Mouse (Mus musculus): ENCODE results near the gene Tbx21. TPM values are rescaled to one million over a fixed set of nuclear protein-coding genes. Genes with fewer than 3 reads are reported as not detected.

Gene Tbx21
- polyA plus RNA-seq (2016; fragmentation: Nextera tagmentation; extraction: Ambion mirVana) = not detected in 2 replicates

DNA sequence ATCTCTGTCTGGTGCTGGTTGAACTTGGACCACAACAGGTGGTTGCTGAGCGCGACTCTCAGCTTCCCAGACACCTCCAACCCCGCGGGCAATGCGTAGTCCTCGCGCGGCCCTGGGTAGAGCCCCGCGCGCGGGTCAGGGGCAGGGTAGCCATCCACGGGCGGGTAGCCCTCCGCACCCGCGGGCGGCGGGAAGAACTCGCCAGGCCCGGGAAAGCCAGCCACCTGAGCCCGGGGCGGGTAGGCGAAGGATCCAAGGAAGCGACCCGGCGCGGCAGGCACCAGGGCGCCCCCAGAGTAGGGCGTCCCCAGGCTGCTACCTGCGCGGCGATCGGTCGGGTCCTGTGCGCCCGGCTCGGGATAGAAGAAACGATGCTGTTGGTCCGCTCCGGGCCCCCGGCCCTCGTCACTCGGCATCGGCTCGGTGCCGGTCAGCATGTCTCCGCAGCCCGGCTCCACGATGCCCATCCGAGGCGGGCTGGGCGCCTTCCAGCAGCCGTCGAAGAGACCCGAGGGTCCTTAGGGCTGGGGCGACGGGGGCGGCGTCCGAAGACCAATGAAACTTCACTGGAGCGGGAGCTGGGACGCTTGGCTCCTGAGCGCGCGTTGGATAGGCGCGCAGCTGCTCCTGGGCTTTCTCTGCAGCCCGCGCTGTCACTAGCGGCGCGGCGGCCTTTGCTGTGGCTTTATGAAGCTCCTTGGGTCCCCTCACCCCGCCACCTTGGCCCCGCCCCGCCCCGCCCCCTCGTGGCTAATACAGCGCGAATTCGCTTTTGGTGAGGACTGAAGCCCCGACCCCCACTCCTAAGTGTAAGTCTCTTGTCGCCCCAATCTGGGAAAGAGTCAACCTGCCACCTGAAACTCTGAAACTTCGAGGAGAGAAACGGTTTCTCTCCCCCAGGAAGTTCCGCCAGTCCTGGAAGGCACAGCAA is at the start of gene Tbx21:
Gene Tbx21, minus strand, starts transcription at position 661 of the 931 bp plus-strand sequence.
- H3K9me3 ChIP-seq (replicated peaks) = no peaks in the 10 kb centered on the region
- H3K27ac ChIP-seq (ENCODE audit: poor library complexity, severe bottlenecking) = no peak within 1 kb of the TSS
- H3K4me3 ChIP-seq = peak within 1 kb of the TSS; percentile 51
- H3K36me3 ChIP-seq = no peaks in the 10 kb centered on the region
- peak within 1 kb of the TSS; percentile 85 for H3K4me2 ChIP-seq
- under 1% methylated on average over 85 of the region's 87 CpGs for WGBS
- peaks cover 17% of the 10 kb centered on the region for H3K4me1 ChIP-seq (replicated peaks)
- peak; percentile 38; the same call in 1 of the 2 replicates for ATAC-seq (ENCODE audit: insufficient number of reproducible peaks, low FRiP score)
- H3K27me3 ChIP-seq (replicated peaks) = peaks cover 87% of the 10 kb centered on the region
- H3K9ac ChIP-seq = peak within 1 kb of the TSS; percentile 43

GRCm38 (mm10) chr11:97160341-97160740 is 45.2 kb upstream of the Tbx21 start:
- Histone ChIP-seq H3K27ac (ENCODE audit: poor library complexity, severe bottlenecking) (no peak overlapping the region), H3K4me1 (replicated peaks) (no peaks in the 10 kb centered on the region), H3K36me3 (peaks cover 98% of the 10 kb centered on the region), H3K27me3 (replicated peaks) (no peaks in the 10 kb centered on the region), H3K9ac (no peak overlapping the region), H3K9me3 (replicated peaks) (no peaks in the 10 kb centered on the region), H3K4me3 (no peak overlapping the region), H3K4me2 (no peak overlapping the region)
- no peak for ATAC-seq (ENCODE audit: insufficient number of reproducible peaks, low FRiP score)
- WGBS = 59% methylated on average over 6 of the region's 6 CpGs

- H3K36me3 ChIP-seq = peaks cover 74% of the 10 kb centered on the region
- H3K27me3 ChIP-seq (replicated peaks) = no peaks in the 10 kb centered on the region
- peaks cover 11% of the 10 kb centered on the region for H3K4me1 ChIP-seq (replicated peaks)
- no peaks in the 10 kb centered on the region for H3K9me3 ChIP-seq (replicated peaks)
- no peak overlapping the region for H3K4me3 ChIP-seq
- 77% methylated on average over 7 of the region's 7 CpGs for WGBS
- no peak overlapping the region for H3K27ac ChIP-seq (ENCODE audit: poor library complexity, severe bottlenecking)
- ATAC-seq (ENCODE audit: insufficient number of reproducible peaks, low FRiP score) = no peak
- H3K4me2 ChIP-seq = no peak overlapping the region
- no peak overlapping the region for H3K9ac ChIP-seq
These were observed 41.9 kb upstream of the Tbx21 start for GRCm38 (mm10) chr11:97156999-97157398.

DNA sequence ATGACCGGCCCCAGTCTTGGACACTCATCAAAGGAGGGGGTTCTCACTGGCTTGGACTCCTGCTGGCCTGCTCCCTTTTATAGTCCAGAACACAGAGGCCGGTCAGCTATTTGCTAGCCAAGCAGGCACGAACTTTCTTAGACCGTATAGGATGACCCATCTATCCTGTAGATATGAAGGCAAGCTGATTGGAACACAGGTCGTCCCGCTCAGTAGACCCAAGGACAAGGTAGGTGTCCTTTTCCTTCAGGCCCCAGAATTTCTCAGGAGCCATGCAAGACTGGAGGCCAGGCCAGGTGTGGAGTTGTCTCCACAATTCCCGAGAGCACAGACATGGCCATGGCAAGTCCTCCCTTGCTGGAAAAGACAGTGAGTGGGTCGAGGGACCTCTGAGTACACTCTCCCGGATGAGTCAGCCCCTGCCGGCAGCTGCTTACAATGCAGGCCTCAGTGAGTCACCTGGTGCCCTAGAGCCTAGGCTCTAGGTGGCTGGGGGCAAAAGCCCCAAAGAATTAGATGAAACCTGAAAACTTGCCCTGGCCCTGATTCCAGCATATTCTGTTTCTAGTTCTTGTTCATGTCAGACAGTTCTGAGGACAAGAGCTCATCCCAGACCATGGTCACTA is 37.6 kb upstream of the Tbx21 start:
- Histone ChIP-seq H3K9me3 (replicated peaks) (no peaks in the 10 kb centered on the region), H3K27me3 (replicated peaks) (0 out of 2 replicates have a peak, but pooled peaks cover 9% of the 10 kb centered on the region), H3K4me1 (replicated peaks) (peaks cover 38% of the 10 kb centered on the region), H3K27ac (ENCODE audit: poor library complexity, severe bottlenecking) (no peak overlapping the region), H3K36me3 (peaks cover 32% of the 10 kb centered on the region), H3K4me2 (peak overlapping the region; percentile 82), H3K4me3 (no peak overlapping the region), H3K9ac (no peak overlapping the region)
- 26% methylated on average over 10 of the region's 10 CpGs for WGBS
- no peak for ATAC-seq (ENCODE audit: insufficient number of reproducible peaks, low FRiP score)

- no peak overlapping the region for H3K27ac ChIP-seq (ENCODE audit: poor library complexity, severe bottlenecking)
- H3K9ac ChIP-seq = no peak overlapping the region
- H3K27me3 ChIP-seq (replicated peaks) = 0 out of 2 replicates have a peak, but pooled peaks cover 15% of the 10 kb centered on the region
- no peaks in the 10 kb centered on the region for H3K9me3 ChIP-seq (replicated peaks)
- WGBS = 3% methylated on average over 11 of the region's 11 CpGs
- peak overlapping the region; percentile 82 for H3K4me2 ChIP-seq
- H3K4me1 ChIP-seq (replicated peaks) = peaks cover 44% of the 10 kb centered on the region
- peak overlapping the region; percentile 93; the same call in 1 of the 2 replicates for H3K4me3 ChIP-seq
- ATAC-seq (ENCODE audit: insufficient number of reproducible peaks, low FRiP score) = no peak
- peaks cover 27% of the 10 kb centered on the region for H3K36me3 ChIP-seq
These were observed 36.9 kb upstream of the Tbx21 start for GRCm38 (mm10) chr11:97152023-97152426.

- peaks cover 25% of the 10 kb centered on the region for H3K36me3 ChIP-seq
- H3K4me2 ChIP-seq = peak within 1 kb of the TSS; percentile 82
- peak within 1 kb of the TSS; percentile 93 for H3K4me3 ChIP-seq
- H3K9me3 ChIP-seq (replicated peaks) = no peaks in the 10 kb centered on the region
- peak; percentile 9 for ATAC-seq (ENCODE audit: insufficient number of reproducible peaks, low FRiP score)
- 2% methylated on average over 42 of the region's 64 CpGs for WGBS
- peak within 1 kb of the TSS; percentile 86 for H3K27ac ChIP-seq (ENCODE audit: poor library complexity, severe bottlenecking)
- 0 out of 2 replicates have a peak, but pooled peaks cover 15% of the 10 kb centered on the region for H3K27me3 ChIP-seq (replicated peaks)
- peak within 1 kb of the TSS; percentile 87 for H3K9ac ChIP-seq
- H3K4me1 ChIP-seq (replicated peaks) = peaks cover 47% of the 10 kb centered on the region
These were observed 36.2 kb upstream of the Tbx21 start, which contains the start of gene Tbkbp1 for GRCm38 (mm10) chr11:97151343-97151801. Gene Tbkbp1 (minus strand): TSS chr11:97151495.

DNA sequence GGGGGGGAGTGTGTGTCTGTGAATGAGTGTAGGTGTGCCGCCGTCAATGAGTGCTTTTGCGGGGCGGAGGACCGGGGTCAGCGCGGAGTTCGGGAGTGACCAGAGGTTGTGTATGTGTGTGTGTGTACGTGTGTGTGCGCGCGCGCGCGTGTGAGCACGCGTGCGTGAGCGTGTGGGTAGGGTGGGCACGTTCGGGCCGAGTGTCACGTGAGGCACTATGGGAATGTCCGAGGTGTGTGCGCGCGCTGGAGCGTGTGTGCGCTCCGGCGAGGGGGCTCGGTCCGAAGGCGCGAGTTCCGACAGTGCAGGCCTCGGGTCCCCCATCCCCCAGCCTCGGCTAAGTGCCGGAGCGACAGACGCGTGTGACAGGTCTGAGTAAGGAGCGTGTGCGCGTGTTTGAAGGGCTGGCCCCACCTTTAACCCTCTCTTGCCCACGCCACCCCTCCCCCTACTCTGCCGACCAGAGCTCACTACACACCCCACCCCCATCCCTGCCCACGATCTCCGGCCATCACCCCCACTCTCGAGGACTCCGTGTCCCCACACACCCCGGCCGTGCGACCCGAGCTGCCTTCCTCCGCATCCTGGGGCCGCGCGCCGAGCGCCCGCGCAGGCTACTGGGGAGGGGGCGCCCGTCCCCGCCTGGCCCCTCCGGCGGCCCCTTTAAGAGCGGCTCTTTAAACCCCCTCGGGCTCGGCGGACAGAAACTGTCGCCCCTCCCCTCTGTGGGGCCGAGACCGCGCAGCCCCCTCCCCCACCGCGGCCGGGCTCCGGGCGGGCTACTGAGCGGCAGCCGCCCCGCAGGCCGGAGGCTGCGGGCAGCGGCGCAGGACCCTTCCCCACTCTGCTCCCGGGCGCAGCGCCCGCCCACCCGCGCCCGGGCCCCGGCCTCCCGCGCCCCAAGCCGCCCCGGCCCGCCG is 35.5 kb upstream of the Tbx21 start:
- peak overlapping the region; percentile 93 for H3K4me3 ChIP-seq
- H3K9ac ChIP-seq = peak overlapping the region; percentile 87
- WGBS = under 1% methylated on average over 87 of the region's 102 CpGs
- H3K36me3 ChIP-seq = peaks cover 25% of the 10 kb centered on the region
- H3K4me1 ChIP-seq (replicated peaks) = peaks cover 53% of the 10 kb centered on the region
- ATAC-seq (ENCODE audit: insufficient number of reproducible peaks, low FRiP score) = peak; percentile 70
- no peaks in the 10 kb centered on the region for H3K9me3 ChIP-seq (replicated peaks)
- peak overlapping the region; percentile 82 for H3K4me2 ChIP-seq
- H3K27ac ChIP-seq (ENCODE audit: poor library complexity, severe bottlenecking) = peak overlapping the region; percentile 86
- H3K27me3 ChIP-seq (replicated peaks) = 0 out of 2 replicates have a peak, but pooled peaks cover 15% of the 10 kb centered on the region

DNA sequence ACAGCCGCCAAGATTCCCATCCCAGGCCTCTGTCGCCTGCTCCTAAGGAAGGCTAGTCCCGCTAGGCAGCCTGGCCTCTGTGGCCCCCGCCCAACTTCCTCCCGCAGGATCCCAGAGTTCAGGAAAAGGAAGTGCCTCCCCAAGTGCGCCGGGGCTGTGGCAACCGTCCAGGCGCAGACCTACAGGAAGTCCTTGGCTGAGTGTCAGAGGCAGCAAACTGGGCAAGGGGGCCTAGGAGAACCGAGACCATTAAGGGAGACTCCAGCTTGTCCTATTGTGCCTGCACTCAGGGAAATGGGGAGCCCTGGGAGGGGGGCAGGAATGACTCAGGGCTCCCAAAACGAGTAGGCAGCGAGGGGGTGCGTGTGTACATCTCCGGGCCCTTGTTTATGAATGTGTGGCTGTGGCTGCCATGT is 34.9 kb upstream of the Tbx21 start:
- Histone ChIP-seq H3K9ac (peak overlapping the region; percentile 87), H3K4me3 (peak overlapping the region; percentile 93), H3K9me3 (replicated peaks) (no peaks in the 10 kb centered on the region), H3K4me2 (peak overlapping the region; percentile 82), H3K4me1 (replicated peaks) (peaks cover 59% of the 10 kb centered on the region), H3K27ac (ENCODE audit: poor library complexity, severe bottlenecking) (peak overlapping the region; percentile 86), H3K36me3 (peaks cover 24% of the 10 kb centered on the region), H3K27me3 (replicated peaks) (0 out of 2 replicates have a peak, but pooled peaks cover 15% of the 10 kb centered on the region)
- WGBS = 3% methylated on average over 14 of the region's 14 CpGs
- peak; percentile 67 for ATAC-seq (ENCODE audit: insufficient number of reproducible peaks, low FRiP score)

GRCm38 (mm10) chr11:97149026-97149425 is 33.9 kb upstream of the Tbx21 start:
- H3K27me3 ChIP-seq (replicated peaks) = peaks cover 17% of the 10 kb centered on the region; the same call in 1 of the 2 replicates
- peaks cover 59% of the 10 kb centered on the region for H3K4me1 ChIP-seq (replicated peaks)
- H3K9me3 ChIP-seq (replicated peaks) = no peaks in the 10 kb centered on the region
- peaks cover 20% of the 10 kb centered on the region for H3K36me3 ChIP-seq
- peak overlapping the region; percentile 87 for H3K9ac ChIP-seq
- peak overlapping the region; percentile 93 for H3K4me3 ChIP-seq
- ATAC-seq (ENCODE audit: insufficient number of reproducible peaks, low FRiP score) = no peak
- H3K4me2 ChIP-seq = peak overlapping the region; percentile 82
- WGBS = 23% methylated on average over 9 of the region's 9 CpGs
- H3K27ac ChIP-seq (ENCODE audit: poor library complexity, severe bottlenecking) = peak overlapping the region; percentile 86

GRCm38 (mm10) chr11:97148591-97148990 is 33.5 kb upstream of the Tbx21 start:
- H3K27me3 ChIP-seq (replicated peaks) = peaks cover 21% of the 10 kb centered on the region; the same call in 1 of the 2 replicates
- H3K27ac ChIP-seq (ENCODE audit: poor library complexity, severe bottlenecking) = no peak overlapping the region
- H3K4me3 ChIP-seq = peak overlapping the region; percentile 93
- no peaks in the 10 kb centered on the region for H3K9me3 ChIP-seq (replicated peaks)
- H3K4me2 ChIP-seq = peak overlapping the region; percentile 82
- peaks cover 59% of the 10 kb centered on the region for H3K4me1 ChIP-seq (replicated peaks)
- ATAC-seq (ENCODE audit: insufficient number of reproducible peaks, low FRiP score) = no peak
- 31% methylated on average over 12 of the region's 12 CpGs for WGBS
- peak overlapping the region; percentile 87 for H3K9ac ChIP-seq
- peaks cover 24% of the 10 kb centered on the region for H3K36me3 ChIP-seq
